Mouse (Mus musculus) c-Kit-positive CD71-negative TER-119-negative erythroid progenitor cells, embryonic 14.5 days (primary cell): ENCODE measurements at regions not wholly inside any gene's neighbourhood (a gene's known extent, or its start where the extent isn't known, plus 50 kb on each side); places are given as distances from the start of the nearest gene placed in this dataset.

Source experiments
- DNase-seq: peaks from one replicate; pipeline ENCODE4 v3.0.0-alpha.2; 2013; ENCODE audit warnings: low read depth

DNA sequence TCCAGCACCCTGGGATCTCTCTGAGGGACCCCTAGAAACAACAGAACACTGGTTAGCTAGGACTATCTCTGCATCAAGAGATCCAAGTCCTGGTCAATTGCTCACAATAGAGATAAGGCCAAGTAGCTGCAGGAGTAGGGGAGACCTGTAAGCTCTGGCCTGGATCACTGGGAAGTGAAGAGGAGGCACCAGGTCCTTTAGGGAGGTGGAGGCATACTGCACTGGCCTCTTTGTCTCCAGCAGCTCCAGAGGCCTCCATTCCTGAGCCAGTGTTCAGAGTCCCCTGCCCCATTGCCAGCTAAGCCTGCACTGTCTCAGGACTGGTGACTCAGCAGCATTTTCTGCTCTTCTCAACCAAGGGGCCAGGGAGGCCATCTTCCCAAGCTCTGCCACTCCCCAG lies 262.3 kb upstream of the Gm4791 start:
- no peak for DNase-seq

- DNase-seq = peak; percentile 35
Measured at GRCm38 (mm10) chr9:46735664-46736067, 262.9 kb upstream of the Gm4791 start.

DNA sequence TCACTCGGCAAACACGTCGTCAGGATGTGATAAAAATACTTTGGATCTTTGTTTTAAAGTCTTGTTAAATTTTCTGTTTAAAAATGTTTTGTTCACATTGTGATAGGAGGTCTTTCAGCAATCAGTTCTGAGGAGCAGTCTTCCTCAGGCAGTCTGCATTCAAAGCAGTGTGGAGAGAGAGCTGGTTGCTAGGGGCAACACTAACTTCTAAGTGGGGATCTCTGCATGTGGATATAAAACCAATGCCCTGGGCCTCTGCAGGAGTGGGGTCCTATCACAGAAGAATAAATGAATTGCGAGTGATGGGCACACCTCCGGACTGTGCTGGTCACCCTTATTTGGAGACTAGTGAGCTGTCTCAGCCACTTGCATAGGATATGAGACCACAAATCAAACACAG lies 270.1 kb upstream of the Gm4791 start:
- no peak for DNase-seq

GRCm38 (mm10) chr9:46724231-46724630 lies 274.3 kb upstream of the Gm4791 start:
- DNase-seq = no peak

DNA sequence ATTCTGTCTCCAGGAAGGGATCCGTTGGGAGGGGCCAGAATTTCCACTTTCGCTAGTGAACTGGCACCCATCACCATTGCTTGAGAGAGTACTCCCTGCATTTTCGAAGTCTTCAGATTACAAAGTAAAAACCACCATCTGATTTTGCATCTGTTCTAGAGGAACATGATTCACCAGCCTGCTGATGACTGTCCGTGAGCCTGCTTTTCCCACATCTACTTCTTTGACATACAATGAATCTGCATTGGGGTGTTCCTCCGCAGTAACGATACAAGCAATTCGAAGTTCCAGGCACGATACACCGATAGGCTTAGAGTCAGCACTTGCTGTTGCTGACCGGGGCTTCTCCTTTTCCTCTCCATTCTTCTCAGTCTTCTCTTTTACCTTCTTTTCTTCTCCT lies 285.1 kb upstream of the Gm4791 start:
- no peak for DNase-seq

DNA sequence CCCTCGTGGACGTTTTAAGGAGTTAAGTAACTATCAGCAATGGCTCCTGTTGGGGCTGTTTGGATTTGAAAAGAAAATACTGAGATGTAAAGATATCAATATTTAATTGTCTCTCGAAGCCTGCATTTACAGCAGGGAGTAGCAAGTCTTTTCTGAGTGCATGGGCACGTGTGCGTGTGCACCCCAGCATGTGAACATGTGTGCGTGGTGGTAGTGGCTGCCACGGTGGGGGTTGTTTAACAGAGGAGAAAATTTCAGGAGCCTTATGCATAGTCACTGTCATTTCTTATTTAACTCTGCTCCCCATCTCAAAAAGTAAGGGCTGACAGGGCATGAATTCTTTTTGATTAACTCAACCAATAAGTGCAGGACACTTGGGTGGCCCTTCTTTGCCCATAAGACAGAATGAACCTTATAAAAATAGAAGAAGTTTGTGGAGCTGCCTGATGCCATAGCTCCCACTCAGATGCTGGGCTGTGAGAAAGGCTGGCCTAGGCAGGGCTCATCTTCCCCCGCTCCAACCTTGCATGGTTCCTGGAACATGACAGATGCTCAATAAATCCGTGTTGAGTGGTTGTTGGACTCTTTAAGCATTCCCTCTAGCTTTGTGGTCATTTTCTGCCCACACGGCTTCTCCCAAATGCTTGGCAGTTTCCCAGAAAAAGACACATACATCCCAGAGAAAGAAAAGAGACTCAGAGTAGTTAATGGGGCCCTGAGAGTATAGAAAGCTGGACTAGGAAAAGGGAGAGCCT lies 294.2 kb upstream of the Gm4791 start:
- no peak for DNase-seq

- DNase-seq = no peak
Measured at GRCm38 (mm10) chr9:46703674-46704073, 294.9 kb upstream of the Gm4791 start.

DNA sequence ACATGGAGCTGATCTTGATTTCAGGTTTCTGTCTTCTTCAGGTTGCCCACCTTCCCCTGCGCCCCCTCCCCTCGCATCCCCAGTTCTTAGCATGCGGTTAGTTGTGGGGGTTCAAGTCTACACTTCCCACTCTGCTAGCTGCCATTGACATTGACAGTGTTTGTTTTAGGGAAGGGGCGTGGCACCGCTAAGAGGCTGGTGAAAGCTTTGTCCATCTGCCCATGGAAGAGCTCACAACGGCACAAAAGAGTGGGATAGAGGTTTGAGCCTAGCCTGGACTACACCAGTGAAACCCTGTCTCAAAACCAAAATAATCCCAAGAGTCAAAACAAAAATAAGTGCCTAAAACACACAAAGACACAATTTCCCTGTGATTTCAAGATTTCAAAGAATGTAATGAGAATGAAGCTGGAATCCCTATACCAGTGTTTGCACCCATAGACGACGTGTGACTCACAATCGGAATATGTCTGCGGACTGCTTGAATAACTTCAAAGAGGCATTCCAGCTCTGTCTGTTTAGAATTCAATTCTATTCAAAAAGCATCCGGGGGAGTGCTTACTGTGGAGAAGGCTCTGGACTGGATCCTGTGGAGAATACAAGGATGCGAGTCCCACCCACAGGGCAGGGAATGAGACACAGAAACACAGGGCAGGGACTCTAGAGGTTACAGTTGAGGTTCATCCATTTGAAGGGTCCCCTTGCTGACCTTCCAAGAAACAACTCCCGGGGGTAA lies 295.5 kb upstream of the Gm4791 start:
- no peak for DNase-seq

GRCm38 (mm10) chr9:46702053-46702900 lies 296.3 kb upstream of the Gm4791 start:
- DNase-seq = no peak

DNA sequence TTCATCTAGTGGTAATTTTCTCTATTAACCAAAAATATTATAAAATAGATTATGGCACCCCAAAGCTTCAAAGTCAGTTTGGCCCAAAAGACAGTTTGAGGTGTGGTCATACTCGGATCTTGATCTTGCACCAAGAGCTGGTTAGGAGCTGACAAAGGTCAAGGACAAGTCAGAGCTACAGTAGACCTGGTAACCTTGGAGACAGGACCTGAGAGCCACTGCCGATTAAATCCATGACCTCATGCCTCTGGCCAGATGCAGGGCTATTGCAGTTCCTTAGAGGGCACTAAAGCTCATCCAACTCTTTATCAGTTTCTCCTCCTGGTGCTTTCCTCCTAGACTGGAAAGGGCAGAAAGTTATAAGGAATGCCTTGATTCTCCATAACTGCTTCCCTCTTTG lies 302.4 kb upstream of the Gm4791 start:
- DNase-seq = no peak

DNA sequence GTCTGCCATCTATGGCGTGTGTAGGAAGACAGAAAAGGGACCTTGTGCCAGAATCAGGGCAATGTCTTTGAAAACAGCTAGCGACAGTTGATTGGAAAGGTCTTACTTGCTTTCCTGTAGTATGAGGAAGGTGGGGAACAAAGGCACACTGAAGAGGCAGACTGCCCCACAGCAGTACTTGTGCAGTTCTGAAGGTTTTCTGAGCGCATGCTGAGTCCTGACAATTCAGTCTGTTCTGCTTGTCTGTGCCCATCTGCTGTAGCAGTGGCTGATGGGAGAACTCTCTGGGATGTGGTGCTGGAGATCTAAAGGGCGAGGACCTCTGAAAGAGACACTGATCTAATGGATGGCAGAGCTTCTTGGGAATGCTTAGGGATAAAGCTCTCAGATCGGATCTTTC lies 309.2 kb upstream of the Gm4791 start:
- DNase-seq = no peak

- no peak for DNase-seq
Measured at GRCm38 (mm10) chr9:46684113-46684850, 314.3 kb upstream of the Gm4791 start.

- DNase-seq = no peak
Measured at GRCm38 (mm10) chr9:46672050-46672449, 326.5 kb upstream of the Gm4791 start.

- DNase-seq = no peak
Measured at GRCm38 (mm10) chr9:46654422-46654821, 334.6 kb upstream of the 4931429L15Rik start.

DNA sequence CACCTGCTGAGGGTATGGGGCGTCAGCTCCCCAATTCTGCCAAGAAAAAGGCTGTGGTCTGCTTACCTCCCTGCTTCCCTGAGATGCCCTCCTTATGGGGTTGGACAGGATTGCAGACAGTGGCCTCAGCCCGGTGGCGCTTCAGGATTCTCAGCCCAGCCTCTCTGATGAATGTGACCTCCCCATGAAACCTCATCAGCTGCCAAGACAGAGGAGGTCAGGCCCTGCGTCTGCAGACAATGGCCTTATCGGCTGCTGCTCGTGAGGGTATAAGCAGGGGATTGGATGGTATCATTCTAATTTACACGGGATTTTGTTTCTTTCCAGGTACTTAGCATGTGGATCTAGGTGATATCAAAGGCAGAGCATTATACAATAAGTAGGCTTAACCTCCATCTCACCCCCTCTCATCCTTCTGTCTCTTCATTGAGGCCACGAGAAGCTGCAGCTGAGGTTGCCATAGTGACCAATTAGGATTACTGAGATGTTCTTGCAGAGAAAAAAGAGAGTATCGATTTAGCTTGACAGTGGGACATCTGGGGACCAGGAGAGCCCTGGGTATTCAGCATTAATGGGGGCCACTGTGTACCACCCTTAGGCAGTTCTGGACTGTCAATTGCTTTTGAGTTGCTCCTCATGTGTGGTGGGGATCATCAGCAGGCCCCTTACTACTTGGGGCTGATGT lies 327.6 kb upstream of the 4931429L15Rik start:
- DNase-seq = no peak

DNA sequence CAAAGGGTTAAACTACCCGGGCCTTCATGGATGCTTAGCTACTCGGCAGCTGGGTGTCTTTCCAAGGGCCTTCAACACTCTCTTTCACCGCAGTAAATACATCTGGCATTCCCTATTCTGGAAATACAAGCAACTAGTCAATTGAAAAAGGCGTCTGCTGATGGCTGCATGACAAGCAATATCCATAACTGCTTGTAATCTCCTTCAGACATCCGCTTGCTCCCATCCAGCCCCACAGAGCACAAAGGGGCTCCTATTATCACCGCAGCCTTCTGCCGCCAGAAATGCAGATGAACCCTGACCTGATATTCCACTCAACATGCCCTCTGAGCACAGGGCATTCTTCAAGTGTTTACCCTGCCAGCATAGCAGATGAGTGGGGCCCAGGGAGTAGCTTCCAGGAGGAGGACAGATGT lies 325.7 kb upstream of the 4931429L15Rik start:
- no peak for DNase-seq

- DNase-seq = no peak
Measured at GRCm38 (mm10) chr9:46643551-46643950, 323.8 kb upstream of the 4931429L15Rik start.

DNA sequence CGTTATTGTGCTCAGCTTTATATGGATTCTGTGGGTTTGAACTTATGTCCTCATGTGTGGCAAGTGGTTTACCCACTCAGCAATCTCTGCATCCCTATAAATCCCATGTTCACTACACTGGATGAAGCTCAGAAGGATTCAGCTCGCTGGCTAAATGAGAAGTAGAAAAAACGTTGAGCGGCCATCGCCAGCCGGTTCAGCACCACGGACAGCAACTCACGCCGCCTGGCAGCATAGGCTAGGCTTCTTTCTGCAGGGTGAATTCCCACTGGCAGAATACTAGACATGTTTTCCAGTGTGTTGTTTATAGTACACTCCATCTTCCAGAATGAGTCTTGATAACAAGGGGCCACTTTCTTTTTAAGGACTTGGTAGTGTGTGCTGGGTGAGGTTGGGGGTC lies 322.9 kb upstream of the 4931429L15Rik start:
- DNase-seq = peak; percentile 8

DNA sequence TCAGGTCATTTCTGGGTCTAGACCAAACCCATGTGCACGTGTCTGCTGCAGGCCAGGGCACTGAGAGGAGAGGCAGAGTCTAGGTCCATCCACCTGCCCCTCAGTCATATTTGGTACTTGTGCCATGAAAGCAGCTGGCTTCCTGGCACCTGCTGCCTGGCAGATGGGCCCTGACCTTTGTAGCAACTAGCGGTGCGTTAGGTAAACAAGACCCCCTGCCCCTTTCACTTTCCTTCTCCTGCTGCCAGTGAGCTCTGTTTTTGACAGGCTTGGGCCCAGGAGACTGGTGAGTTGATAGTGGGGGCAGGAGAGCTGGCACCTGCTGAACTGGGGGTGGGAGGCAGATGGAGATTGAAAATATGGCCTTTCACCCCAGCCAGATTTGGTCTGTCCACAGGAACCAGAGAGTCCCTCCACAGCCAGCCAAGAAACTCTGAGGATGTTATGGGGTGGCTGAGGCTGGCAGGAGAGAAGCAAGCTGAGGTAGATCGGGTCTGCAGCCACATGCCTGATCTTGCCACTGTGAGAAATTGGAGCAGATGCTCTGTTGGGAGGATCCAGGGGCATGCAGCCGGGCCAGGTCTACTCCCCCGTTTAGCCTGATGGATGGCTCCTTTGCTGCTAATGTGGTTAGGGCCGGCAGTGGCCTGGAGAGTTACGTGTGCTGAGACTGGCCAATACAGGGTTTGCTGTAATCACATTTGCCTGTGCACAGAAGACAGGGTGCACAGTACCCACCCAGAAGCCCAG lies 316.6 kb upstream of the 4931429L15Rik start:
- DNase-seq = no peak

DNA sequence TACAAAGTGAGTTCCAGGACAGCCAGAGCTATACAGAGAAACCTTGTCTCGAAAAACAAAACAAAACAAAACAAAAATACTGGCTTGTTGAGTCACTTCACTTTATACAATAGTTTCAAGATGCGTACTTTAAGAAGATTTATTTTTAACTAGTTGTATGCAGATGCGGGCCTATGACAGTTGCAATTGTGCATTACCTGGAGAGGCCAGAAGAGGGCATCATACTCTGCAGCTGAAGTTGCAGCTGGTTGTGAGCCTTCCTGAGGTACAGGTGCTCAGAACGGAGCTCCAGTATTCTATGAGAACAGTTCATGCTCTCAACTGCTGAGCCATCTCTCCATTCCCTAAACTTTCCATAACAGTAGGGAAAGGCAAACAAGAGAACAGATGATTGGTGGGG lies 314.2 kb upstream of the 4931429L15Rik start:
- no peak for DNase-seq

- DNase-seq = no peak
Measured at GRCm38 (mm10) chr9:46632576-46632975, 312.8 kb upstream of the 4931429L15Rik start.
